Mouse (Mus musculus): ENCODE results near the gene Dnah11.

DNA sequence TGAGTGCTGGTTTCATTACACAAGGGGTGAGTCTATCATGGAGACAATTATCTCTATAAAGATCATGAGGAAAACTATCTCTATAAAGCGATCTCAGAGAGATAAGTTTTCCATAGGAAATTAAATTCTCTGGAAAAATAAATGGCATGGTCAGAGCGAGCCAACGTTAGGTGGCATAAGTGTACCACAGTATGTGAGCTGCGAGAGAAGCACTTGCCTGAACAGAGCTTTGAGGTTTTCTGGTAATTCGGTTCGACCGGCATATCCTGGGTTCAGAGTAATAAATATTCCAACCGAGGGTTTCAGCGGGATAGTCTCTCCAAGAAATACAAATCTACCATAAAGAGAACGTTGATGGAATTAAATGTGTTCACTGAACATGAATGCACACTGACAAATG lies 142.0 kb downstream of the Dnah11 start:
- TF ChIP-seq MYOD1 (IDR thresholded peaks at IDR 0.05; ENCODE audit: control insufficient read depth in 1 of 3, insufficient read length in 2 of 3, low read depth in 2 of 3) (no peak), E2F4 (IDR thresholded peaks at IDR 0.05; ENCODE audit: insufficient read depth) (no peak), TCF3 (IDR thresholded peaks at IDR 0.05; ENCODE audit: insufficient read length, low read depth) (no peak), POLR2A (IDR thresholded peaks at IDR 0.05; ENCODE audit: insufficient read length, low read depth) (no peak), TCF12 (IDR thresholded peaks at IDR 0.05; ENCODE audit: insufficient read depth, poor library complexity, severe bottlenecking) (no peak), MAX (IDR thresholded peaks at IDR 0.05; ENCODE audit: low read depth) (no peak), POLR2AphosphoS2 (IDR thresholded peaks at IDR 0.05; ENCODE audit: insufficient read length, low read depth) (no peak), USF1 (IDR thresholded peaks at IDR 0.05; ENCODE audit: low read depth) (no peak), MYOG (IDR thresholded peaks at IDR 0.05; ENCODE audit: control insufficient read depth in 1 of 3, insufficient read depth in 1 of 3, insufficient read length in 2 of 3, low read depth in 2 of 3) (no peak), SRF (IDR thresholded peaks at IDR 0.05; ENCODE audit: control insufficient read depth, insufficient read length, low read depth) (no peak), CEBPB (IDR thresholded peaks at IDR 0.05; ENCODE audit: insufficient read depth, poor library complexity, severe bottlenecking) (no peak)

Data from myocyte (in vitro differentiated cells).